Mouse (Mus musculus) kidney, adult 10 weeks (tissue): ENCODE data around the gene Fam98b. TPM values are rescaled to one million over a fixed set of nuclear protein-coding genes. Genes with fewer than 3 reads are reported as not detected.

Experiments
- polyA plus RNA-seq: library from polyadenylated mRNA; stranded (reverse); fragments of 350-450 nt; fragmentation: Illumina TruSeq; extraction: RNeasy Lipid Tissue Mini Kit (QIAGEN cat#74804); gene quantifications from one replicate; pipeline ENCODE4 v1.2.3, GENCODE M21; 2014; ENCODE audit warnings: low read depth, low replicate concordance

The Fam98b gene
- 55.0 TPM for polyA plus RNA-seq

GRCm38 (mm10) chr2:117249255-117250000 is at the start of gene Fam98b:
TSS of gene Fam98b (plus strand) at chr2:117249739.

Other genes with a start within 250 kb of the Fam98b start
- 57.0 TPM for gene Spred1, start 128.4 kb upstream of the Fam98b start, polyA plus RNA-seq
- 15.6 TPM for gene Rasgrp1, start 93.3 kb downstream of the Fam98b start, polyA plus RNA-seq